ENCODE assay signal across 14 mouse cellular contexts in the genomic region with DNA sequence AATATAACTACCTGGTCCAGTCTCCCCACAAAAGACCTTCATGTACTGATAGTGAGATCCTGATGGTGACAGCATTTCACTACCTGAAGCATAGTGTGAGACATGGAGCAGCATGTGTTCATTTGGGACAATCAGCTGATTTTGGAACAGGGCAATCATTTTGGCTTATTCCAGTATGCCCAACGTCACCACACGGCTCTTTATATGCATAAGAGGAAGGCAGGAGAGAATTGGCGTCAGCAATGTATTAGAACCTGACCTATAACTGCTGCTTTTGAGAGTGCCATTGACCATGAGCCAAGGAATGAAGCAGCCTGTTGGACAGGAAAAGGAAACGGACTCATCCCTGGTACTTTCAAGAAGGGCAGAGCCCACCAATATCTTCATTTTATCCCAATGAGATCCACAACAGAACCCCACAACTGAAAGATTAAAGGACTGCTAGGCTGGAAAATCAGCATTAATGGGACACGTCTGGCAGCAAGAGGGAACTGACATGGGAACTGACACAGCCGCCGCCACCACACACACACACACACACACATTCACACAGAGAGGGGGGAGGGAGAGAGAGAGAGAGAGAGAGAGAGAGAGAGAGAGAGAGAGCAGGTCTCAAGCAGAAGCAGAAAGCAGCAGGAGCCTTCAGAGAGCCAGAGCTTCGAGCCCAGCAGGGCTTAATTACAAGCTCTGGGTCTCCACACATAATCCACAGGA.
DNase-seq lines count a peak whose midpoint lies in the region; ATAC-seq lines count a peak whose summit lies in the region.
"Had no signal": no experiment of that assay in that cellular context is flagged by ENCODE, and none has a peak within 500 bp of the region (broad histone marks: within the 10 kb centered on the region; RNA-seq: fewer than 3 reads in every experiment).

No protein-coding gene starts in this region.

- no peak for ATAC-seq in heart, embryonic 13.5 days (ENCODE audit: extremely low read depth, insufficient number of reproducible peaks, low FRiP score, low TSS enrichment)
- no peak for ATAC-seq in heart, embryonic 12.5 days (ENCODE audit: insufficient number of reproducible peaks, low FRiP score)
- peak; percentile 41; the same call in 1 of the 2 replicates for ATAC-seq in hindbrain, embryonic 13.5 days (ENCODE audit: low FRiP score)
- peak; percentile 30; the same call in 1 of the 2 replicates for ATAC-seq in midbrain, embryonic 15.5 days (replicated peaks)
- ATAC-seq: activated CD4-positive, CD25-positive, alpha-beta regulatory T cell, adult 4 months had no signal

- H3K4me1 ChIP-seq in heart, embryonic 13.5 days = peaks cover 59% of the 10 kb centered on the region
- H3K4me1 ChIP-seq in heart, embryonic 12.5 days (replicated peaks) = peaks cover 48% of the 10 kb centered on the region
- peaks cover 19% of the 10 kb centered on the region; the same call in 1 of the 2 replicates for H3K4me1 ChIP-seq in hindbrain, embryonic 13.5 days (replicated peaks)
- H3K4me1 ChIP-seq in midbrain, embryonic 15.5 days = peaks cover 11% of the 10 kb centered on the region

- no peak overlapping the region for H3K27ac ChIP-seq in heart, embryonic 13.5 days (replicated peaks)
- H3K27ac ChIP-seq in heart, embryonic 12.5 days (ENCODE audit: poor library complexity, severe bottlenecking) = no peak overlapping the region
- H3K27ac ChIP-seq in hindbrain, embryonic 13.5 days = 0 out of 2 replicates have a peak overlapping the region, but pooled peaks have one; percentile 10
- H3K27ac ChIP-seq in midbrain, embryonic 15.5 days = no peak overlapping the region
- H3K27ac ChIP-seq: embryonic facial prominence, embryonic 12.5 days; limb, embryonic 13.5 days had no signal

- whole genome bisulfite sequencing in heart, embryonic 13.5 days = 57% methylated on average over 8 of the region's 8 CpGs
- 57% methylated on average over 8 of the region's 8 CpGs for WGBS in heart, embryonic 12.5 days
- WGBS in hindbrain, embryonic 13.5 days = 51% methylated on average over 8 of the region's 8 CpGs
- 50% methylated on average over 8 of the region's 8 CpGs for WGBS in midbrain, embryonic 15.5 days

- H3K4me3 ChIP-seq in heart, embryonic 13.5 days = no peak overlapping the region
- H3K4me3 ChIP-seq in heart, embryonic 12.5 days = no peak overlapping the region
- H3K4me3 ChIP-seq in hindbrain, embryonic 13.5 days = no peak overlapping the region
- no peak overlapping the region for H3K4me3 ChIP-seq in midbrain, embryonic 15.5 days
- H3K4me3 ChIP-seq: embryonic facial prominence, embryonic 12.5 days; limb, embryonic 13.5 days; megakaryocyte, embryonic 14.5 days had no signal

- H3K27me3 ChIP-seq in heart, embryonic 13.5 days (replicated peaks) = no peaks in the 10 kb centered on the region
- H3K27me3 ChIP-seq in heart, embryonic 12.5 days (replicated peaks) = no peaks in the 10 kb centered on the region
- no peaks in the 10 kb centered on the region for H3K27me3 ChIP-seq in hindbrain, embryonic 13.5 days
- no peaks in the 10 kb centered on the region for H3K27me3 ChIP-seq in midbrain, embryonic 15.5 days (replicated peaks)
- H3K27me3 ChIP-seq: embryonic facial prominence, embryonic 12.5 days; limb, embryonic 13.5 days; megakaryocyte, embryonic 14.5 days had no signal

- H3K9ac ChIP-seq in heart, embryonic 13.5 days = peak overlapping the region; percentile 16; the same call in 1 of the 2 replicates
- no peak overlapping the region for H3K9ac ChIP-seq in heart, embryonic 12.5 days
- H3K9ac ChIP-seq in hindbrain, embryonic 13.5 days = no peak overlapping the region
- no peak overlapping the region for H3K9ac ChIP-seq in midbrain, embryonic 15.5 days
- H3K9ac ChIP-seq: embryonic facial prominence, embryonic 12.5 days; limb, embryonic 13.5 days; lung, embryonic 14.5 days had no signal

- no peaks in the 10 kb centered on the region for H3K36me3 ChIP-seq in heart, embryonic 13.5 days
- no peaks in the 10 kb centered on the region for H3K36me3 ChIP-seq in heart, embryonic 12.5 days
- no peaks in the 10 kb centered on the region for H3K36me3 ChIP-seq in hindbrain, embryonic 13.5 days
- H3K36me3 ChIP-seq in midbrain, embryonic 15.5 days (replicated peaks) = no peaks in the 10 kb centered on the region
- H3K36me3 ChIP-seq: embryonic facial prominence, embryonic 12.5 days; limb, embryonic 13.5 days had no signal

- H3K4me2 ChIP-seq in heart, embryonic 13.5 days = no peak overlapping the region
- H3K4me2 ChIP-seq in heart, embryonic 12.5 days = no peak overlapping the region
- H3K4me2 ChIP-seq in hindbrain, embryonic 13.5 days = no peak overlapping the region
- H3K4me2 ChIP-seq in midbrain, embryonic 15.5 days = no peak overlapping the region
- H3K4me2 ChIP-seq: embryonic facial prominence, embryonic 12.5 days; limb, embryonic 13.5 days; lung, embryonic 14.5 days had no signal

- DNase-seq in cerebellum, adult 9-10 months = peak; percentile 72
- DNase-seq in lung, postnatal 25 days (ENCODE audit: low spot score) = no peak
- DNase-seq in frontal cortex, postnatal 10 days (ENCODE audit: low spot score in 2 of 2) = no peak
- DNase-seq: heart, postnatal 10 days; kidney, adult 18-20 months; lung, embryonic 14.5 days had no signal

- no peaks in the 10 kb centered on the region for H3K9me3 ChIP-seq in heart, embryonic 13.5 days
- no peaks in the 10 kb centered on the region for H3K9me3 ChIP-seq in heart, embryonic 12.5 days (replicated peaks)
- H3K9me3 ChIP-seq in hindbrain, embryonic 13.5 days = no peaks in the 10 kb centered on the region
- no peaks in the 10 kb centered on the region for H3K9me3 ChIP-seq in midbrain, embryonic 15.5 days
- H3K9me3 ChIP-seq: limb, embryonic 13.5 days; megakaryocyte, embryonic 14.5 days had no signal

Comparison
In these comparisons a context has a peak if more than half of its experiments do, and no peak if none do; other contexts are left out.
1. ATAC-seq: peak in hindbrain, embryonic 13.5 days (single experiment) and midbrain, embryonic 15.5 days (single experiment); none in heart, embryonic 13.5 days (single experiment) and heart, embryonic 12.5 days (single experiment).